Mouse (Mus musculus) CH12.LX (cell line): ENCODE results near the gene Ank3.

Experiments used
- CTCF ChIP-seq, 2 experiments: IDR thresholded peaks in 1 of 2; conservative IDR thresholded peaks in 1 of 2; 2 replicates each; pipeline ENCODE4 v1.5.1; 2011 to 2012; ENCODE audit warnings: low read depth in 2 of 2, low read length in 2 of 2, improper control_type of control experiment in 1 of 2, inconsistent platforms in 1 of 2, mild to moderate bottlenecking in 1 of 2, moderate library complexity in 1 of 2
- EP300 ChIP-seq: IDR thresholded peaks from 2 replicates; pipeline ENCODE4 v1.6.1; 2011; ENCODE audit warnings: low read length, improper control_type of control experiment
- ETS1 ChIP-seq: conservative IDR thresholded peaks from 2 replicates; pipeline ENCODE4 v1.6.1; 2012; ENCODE audit warnings: low read depth, mild to moderate bottlenecking, inconsistent platforms, low read length, improper control_type of control experiment, moderate library complexity
- POLR2A ChIP-seq: IDR thresholded peaks from 2 replicates; pipeline ENCODE4 v1.6.1; 2011; ENCODE audit warnings: low read depth, mild to moderate bottlenecking, improper control_type of control experiment, low read length

- no peak for TF ChIP-seq CTCF (conservative IDR thresholded peaks at IDR 0.05 in 1 of 2, IDR thresholded peaks at IDR 0.05 in 1 of 2; ENCODE audit: low read depth in 2 of 2, low read length in 2 of 2)
- no peak for TF ChIP-seq EP300
- TF ChIP-seq ETS1, result no peak
- TF ChIP-seq POLR2A, result no peak
These were observed 73.3 kb downstream of the Ank3 start for GRCm38 (mm10) chr10:69471841-69472240.
